In genomic region chr8:88842451-88842850, GRCm38 (mm10) we compare ENCODE assay signal across 17 mouse cellular contexts.
"Had no signal": no experiment of that assay in that cellular context is flagged by ENCODE, and none has a peak within 500 bp of the region (broad histone marks: within the 10 kb centered on the region; RNA-seq: fewer than 3 reads in every experiment).

No protein-coding gene starts in this region.

- ATAC-seq: lung, postnatal 0 days; midbrain, embryonic 13.5 days; midbrain, embryonic 15.5 days had no signal

- H3K4me1 ChIP-seq: lung, embryonic 15.5 days; megakaryocyte, embryonic 14.5 days had no signal

- H3K27ac ChIP-seq: lung, embryonic 15.5 days; macrophage; midbrain, embryonic 13.5 days; midbrain, embryonic 15.5 days; neural tube, embryonic 12.5 days; stomach, embryonic 15.5 days; stomach, postnatal 0 days had no signal

- H3K4me2 ChIP-seq: lung, embryonic 15.5 days; midbrain, embryonic 11.5 days; midbrain, embryonic 13.5 days; midbrain, embryonic 15.5 days; neural tube, embryonic 12.5 days; stomach, embryonic 15.5 days had no signal

- H3K9me3 ChIP-seq: lung, embryonic 15.5 days; megakaryocyte, embryonic 14.5 days; midbrain, embryonic 13.5 days; midbrain, embryonic 15.5 days; neural tube, embryonic 12.5 days; stomach, embryonic 15.5 days had no signal

- H3K27me3 ChIP-seq: lung, embryonic 15.5 days; megakaryocyte, embryonic 14.5 days; midbrain, embryonic 13.5 days; midbrain, embryonic 15.5 days; stomach, embryonic 15.5 days had no signal

- H3K36me3 ChIP-seq: lung, embryonic 15.5 days; midbrain, embryonic 13.5 days; midbrain, embryonic 15.5 days; neural tube, embryonic 12.5 days; stomach, embryonic 15.5 days had no signal

- H3K9ac ChIP-seq: lung, embryonic 15.5 days; midbrain, embryonic 13.5 days; midbrain, embryonic 15.5 days; neural tube, embryonic 12.5 days; stomach, embryonic 15.5 days had no signal

- H3K4me3 ChIP-seq: lung, embryonic 15.5 days; megakaryocyte, embryonic 14.5 days; midbrain, embryonic 13.5 days; midbrain, embryonic 15.5 days; neural tube, embryonic 12.5 days; stomach, embryonic 15.5 days had no signal

- DNase-seq: lung, adult 2 months; lung, postnatal 14 days; lung, postnatal 36 days; right cerebral cortex, postnatal 14 days; thymus, adult 2 months; thymus, postnatal 25 days; thymus, postnatal 4 days had no signal
